Mouse (Mus musculus): Measurements from ENCODE around the gene Pxt1.
A peak's percentile ranks its signal among the peaks of the same experiment; 100 is the strongest.

The Pxt1 gene

DNA sequence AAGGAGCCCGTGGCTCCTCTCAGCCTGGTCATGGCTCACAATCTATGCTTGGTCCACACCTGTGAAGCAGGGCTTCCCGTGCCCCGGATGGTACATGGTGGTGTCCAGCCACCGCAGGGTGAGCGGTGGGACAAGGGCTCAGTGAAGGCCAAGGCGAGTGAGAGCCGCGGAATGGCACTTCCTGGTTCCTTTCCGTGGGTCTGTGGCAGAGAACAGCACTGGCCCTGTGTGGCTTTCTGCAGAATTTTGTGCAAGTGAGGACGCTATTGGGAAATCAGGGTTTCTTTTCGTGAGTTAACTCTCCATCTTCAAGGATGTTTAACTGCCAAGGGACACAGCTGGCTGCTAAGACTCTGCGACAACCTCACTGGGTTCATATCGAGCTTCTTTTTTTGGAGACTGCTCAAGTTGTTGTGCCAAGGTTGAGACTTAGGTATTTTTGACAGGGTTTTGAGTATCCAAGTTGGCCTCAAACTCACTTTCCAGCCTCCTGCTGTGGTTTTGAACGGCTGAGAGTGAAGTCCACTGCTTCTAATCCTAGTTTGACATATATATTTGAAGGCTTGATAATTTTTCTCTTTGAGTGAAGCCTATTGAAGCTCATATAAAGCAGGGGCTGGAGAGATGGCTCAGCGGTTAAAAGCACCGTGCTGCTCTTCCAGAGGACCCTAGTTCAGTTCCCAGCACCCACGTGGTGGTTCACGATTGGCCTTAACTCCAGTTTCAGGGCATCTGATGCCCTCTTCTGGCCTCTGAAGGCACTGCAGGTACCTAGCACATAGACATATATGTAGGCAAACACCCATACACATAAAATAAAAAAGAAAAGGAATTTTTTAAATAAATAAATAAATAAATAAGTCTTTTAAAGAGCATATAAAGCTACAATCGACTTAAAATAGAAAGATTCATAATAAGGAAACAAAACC is 3.6 kb upstream of the Pxt1 start:
- DNase-seq (ENCODE audit: low spot score), result no peak

GRCm38 (mm10) chr17:28944481-28944880 is 841 bp upstream of the Pxt1 start:
- DNase-seq (ENCODE audit: low spot score), result no peak

- DNase-seq (ENCODE audit: low spot score), result no peak
These were observed 1.5 kb downstream of the Pxt1 start for GRCm38 (mm10) chr17:28942101-28942500.

GRCm38 (mm10) chr17:28940776-28941555 is 2.7 kb downstream of the Pxt1 start:
- DNase-seq (ENCODE audit: low spot score), result no peak

GRCm38 (mm10) chr17:28936622-28937345 is 6.9 kb downstream of the Pxt1 start:
- DNase-seq (ENCODE audit: low spot score), result no peak

GRCm38 (mm10) chr17:28936133-28936532 is 7.5 kb downstream of the Pxt1 start:
- no peak for DNase-seq (ENCODE audit: low spot score)

DNA sequence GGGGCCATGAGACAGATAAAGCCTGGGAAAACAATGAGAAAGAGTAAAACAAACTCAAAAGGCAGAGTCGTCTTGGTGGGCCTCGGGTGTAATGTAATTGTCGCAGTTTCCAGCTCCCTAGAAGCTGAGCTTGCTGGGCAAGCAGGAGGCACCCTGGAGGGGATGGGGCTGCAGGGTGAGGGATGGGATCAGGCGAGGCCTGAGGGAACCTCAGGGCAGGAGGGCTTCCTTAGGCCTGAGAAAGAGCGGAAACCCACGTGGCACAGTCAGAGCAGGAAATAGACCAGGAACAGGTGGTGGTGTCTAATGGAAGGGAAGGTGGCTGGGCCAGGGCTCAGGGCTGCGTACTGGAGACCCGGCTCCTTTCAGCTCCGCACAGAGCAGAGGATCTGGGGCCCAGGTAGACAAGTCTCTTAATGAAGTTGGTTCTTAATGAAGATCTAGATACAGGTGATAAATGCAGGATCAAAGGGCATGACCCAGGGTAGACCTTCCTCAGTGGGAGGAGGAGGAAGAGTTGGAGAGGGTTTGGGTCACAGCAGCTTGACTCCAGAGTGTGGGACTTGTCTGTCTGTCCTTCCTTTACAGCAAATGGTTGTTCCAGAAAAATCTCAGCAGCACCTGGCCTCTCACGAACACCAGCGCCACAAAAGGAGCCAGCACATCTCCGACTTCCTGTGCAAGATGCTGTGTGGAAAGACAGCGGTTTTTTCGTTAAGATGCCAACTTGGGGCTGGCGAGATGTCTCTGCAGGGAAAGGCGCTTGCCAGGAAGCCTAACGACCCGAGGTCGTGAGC is 9.3 kb downstream of the Pxt1 start:
- DNase-seq (ENCODE audit: low spot score), result no peak

DNA sequence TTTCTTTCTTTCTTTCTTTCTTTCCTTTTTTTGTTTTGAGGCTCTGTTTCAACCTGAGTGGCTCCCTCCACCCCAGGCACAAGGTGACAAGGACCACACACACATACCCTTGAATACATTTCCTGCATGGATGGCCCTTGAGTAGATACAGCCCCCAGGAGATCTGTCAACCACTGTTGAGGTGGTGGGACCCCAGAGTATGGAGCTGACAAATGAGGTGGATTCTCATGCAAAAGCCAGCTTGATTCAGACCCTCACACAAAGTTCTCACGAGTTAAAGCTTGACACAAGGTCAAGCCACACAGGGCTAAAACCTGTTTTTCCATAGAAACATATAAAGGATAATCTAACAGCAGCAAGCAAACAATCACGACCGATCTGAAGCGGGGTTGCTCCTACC is 11.4 kb downstream of the Pxt1 start:
- no peak for DNase-seq (ENCODE audit: low spot score)

DNA sequence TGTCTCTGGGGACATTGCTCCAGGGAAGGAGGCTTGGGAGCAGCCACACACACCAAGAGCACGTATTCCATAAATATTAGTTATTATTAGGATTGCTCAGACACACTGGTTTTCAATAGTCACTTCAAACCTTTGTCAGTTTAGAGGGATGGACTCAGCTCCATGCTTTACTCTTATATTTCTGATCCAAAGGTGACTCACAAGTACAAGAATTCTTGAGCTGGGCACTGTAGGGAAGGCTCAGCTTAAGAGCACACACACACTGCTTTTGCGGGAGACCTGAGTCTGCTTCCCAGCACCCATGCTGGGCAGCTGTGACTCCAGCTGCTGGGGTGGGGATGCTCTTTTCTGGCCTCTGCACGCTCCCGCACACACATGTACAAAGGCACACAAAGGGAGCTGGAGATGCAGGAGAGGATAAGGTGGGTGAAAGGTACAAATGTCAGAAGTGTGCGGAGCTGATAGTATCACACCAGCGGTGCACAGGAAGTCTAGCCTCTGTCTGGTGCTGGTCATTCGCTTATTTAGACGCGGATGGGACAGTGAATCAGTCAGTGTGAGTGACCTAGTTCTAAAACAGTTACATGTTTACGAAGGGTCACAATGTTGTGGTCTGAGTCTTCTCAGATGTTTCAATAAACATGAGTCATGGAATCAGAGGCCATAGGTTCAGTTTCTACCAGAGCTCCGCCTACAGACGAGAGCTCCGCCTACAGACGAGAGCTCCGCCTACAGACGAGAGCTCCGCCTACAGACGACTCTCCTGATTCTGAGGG is 12.0 kb downstream of the Pxt1 start:
- no peak for DNase-seq (ENCODE audit: low spot score)

GRCm38 (mm10) chr17:28930392-28931074 is 13.1 kb downstream of the Pxt1 start:
- DNase-seq (ENCODE audit: low spot score), result peak; percentile 82

GRCm38 (mm10) chr17:28929369-28929768 is 14.3 kb downstream of the Pxt1 start:
- DNase-seq (ENCODE audit: low spot score), result no peak

GRCm38 (mm10) chr17:28928004-28928403 is 15.6 kb downstream of the Pxt1 start:
- DNase-seq (ENCODE audit: low spot score), result no peak

DNA sequence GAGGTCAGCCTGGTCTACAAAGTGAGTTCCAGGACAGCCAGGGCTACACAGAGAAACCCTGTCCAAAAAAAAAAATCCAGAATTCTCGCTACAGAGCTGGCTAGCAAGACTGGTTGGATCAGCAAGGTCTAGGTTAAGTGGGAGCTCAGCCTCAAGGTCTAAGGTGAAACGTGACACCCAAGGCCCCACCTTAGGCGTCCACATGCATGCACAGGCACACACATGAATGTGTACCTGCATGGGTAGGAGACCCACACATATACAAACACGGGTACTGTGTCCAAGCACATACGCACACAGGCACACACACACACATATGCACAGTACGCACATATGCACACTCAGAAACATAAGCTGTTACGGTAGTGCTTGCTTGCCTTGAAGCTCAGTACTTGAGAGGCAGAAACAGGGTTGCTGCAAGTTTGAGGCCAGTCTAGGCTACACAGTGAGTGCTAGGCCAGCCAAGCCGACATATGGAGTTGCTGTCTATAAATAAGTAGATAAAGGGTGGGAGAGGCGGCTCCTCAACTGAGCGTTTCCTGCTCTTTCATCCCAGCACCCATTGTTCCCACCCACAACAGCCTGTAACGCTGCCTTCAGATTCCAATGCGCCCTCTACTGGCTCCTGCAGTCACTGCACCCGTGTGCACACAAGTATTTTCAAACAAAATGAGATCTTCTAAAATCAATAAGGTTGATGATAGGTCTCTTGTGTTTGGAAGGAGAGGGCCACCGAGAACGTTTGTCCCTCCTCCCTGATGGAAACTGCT is 16.6 kb downstream of the Pxt1 start:
- no peak for DNase-seq (ENCODE audit: low spot score)

DNA sequence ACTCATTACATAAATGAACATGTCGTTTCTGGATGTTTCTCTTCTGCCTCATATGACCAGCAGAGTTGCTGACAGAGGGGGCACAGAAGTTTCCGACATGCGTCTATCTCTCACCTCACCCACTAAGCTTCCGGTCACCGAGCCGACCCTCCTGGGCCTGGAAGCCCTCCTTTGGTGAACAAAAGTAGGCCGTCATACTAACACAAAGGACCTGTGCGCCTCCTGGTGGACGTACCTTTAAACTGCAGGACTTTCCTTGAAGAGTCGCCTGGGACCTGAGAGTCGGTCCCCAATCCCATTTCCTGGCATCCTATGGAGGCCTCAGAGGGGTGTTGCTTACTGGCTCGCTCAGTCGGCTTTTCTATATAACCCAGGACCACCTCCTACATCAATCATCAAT is 17.3 kb downstream of the Pxt1 start:
- peak; percentile 34 for DNase-seq (ENCODE audit: low spot score)

DNA sequence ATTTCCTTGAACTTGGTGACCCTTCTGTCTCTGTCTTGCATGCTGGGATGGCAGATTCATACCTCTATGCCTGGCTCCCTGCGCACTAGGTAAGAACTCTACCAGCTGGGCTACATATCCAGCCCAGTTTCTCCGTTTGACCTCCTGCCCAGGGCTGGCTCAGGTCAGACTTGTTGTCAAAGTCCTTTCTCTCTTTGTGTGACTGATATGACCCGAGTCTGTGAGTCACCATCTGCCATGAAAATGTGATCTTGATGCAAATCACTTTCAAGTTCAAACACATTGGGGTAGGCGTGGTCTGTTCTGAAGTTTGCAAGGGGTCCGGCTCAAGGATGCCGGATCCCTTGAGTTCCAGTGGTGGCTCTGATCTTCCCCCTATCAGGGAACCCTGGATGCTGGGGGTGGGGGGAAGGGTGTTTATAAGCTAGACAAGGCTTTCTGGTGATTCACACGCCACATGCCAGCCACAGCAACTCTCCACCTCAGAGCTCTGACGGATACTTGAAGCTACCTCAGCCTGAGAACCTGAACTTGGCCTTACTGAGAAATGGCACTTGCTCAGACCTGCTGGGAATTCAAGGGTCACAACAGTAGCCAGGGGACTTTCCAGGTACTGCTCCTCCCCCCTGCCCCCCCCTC is 18.6 kb downstream of the Pxt1 start:
- DNase-seq (ENCODE audit: low spot score), result no peak

- no peak for DNase-seq (ENCODE audit: low spot score)
These were observed 21.5 kb downstream of the Pxt1 start for GRCm38 (mm10) chr17:28922096-28922495.

DNA sequence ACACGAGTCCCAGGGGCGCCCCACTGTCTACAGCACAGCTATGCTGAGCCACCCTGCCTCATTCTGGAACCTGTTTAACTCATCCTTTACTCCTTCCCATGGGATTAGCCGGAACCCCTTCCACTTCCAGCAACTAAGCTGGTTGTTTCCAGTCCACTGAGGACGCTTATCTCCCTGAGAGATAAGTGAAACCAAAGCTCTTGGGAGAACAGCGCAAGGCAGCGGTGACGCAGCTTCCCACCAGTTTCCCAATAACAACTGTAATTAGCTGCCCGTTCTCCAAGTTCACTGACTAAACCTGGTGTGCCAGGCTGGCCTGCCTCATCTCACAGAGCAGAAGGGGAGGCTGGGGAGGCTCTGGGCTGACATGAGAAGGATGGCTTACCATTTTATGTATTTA is 22.6 kb downstream of the Pxt1 start:
- DNase-seq (ENCODE audit: low spot score), result peak; percentile 52

DNA sequence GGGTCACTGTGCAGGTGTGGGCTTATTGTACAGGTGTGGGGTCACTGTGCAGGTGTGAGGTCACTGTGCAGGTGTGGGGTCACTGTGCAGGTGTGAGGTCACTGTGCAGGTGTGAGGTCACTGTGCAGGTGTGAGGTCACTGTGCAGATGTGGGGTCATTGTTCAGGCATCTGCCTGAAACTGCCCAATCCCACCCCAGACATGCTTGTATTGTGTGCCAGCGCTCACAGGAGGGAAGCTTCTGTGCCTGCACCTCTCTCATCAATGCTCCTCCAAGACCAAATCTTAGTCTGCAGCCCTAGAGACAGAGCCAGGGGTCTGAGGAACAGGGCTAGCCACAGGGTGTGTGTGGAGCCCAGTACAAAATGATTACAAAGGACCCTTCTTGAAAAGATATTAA is 27.1 kb downstream of the Pxt1 start:
- no peak for DNase-seq (ENCODE audit: low spot score)

- no peak for DNase-seq (ENCODE audit: low spot score)
These were observed 28.5 kb downstream of the Pxt1 start, which contains the start of gene 4930539E08Rik for GRCm38 (mm10) chr17:28915060-28915628. Gene 4930539E08Rik, minus strand, starts transcription at chr17:28915324.
